Mouse (Mus musculus) neural tube, embryonic 15.5 days (tissue): ENCODE data around the gene Sardh. TPM values are rescaled to one million over a fixed set of nuclear protein-coding genes. Genes with fewer than 3 reads are reported as not detected.

Experiments used
- ATAC-seq: fragments of 200-750 bp; cut with Nextera tagmentation; 2 replicates; pipeline ENCODE4 v1.8.0; 2017; ENCODE audit warnings: mild to moderate bottlenecking, moderate TSS enrichment, moderate library complexity; ENCODE audit not compliant: low FRiP score
- H3K27ac ChIP-seq: fragments of 300-500 bp; sonication (generic); replicated peaks from 2 replicates; pipeline ENCODE4 v1.5.1; 2015; ENCODE audit warnings: mild to moderate bottlenecking, inconsistent platforms
- H3K27me3 ChIP-seq: fragments of 300-500 bp; sonication (generic); replicated peaks from 2 replicates; pipeline ENCODE4 v1.6.1; 2015; ENCODE audit warnings: inconsistent platforms
- H3K36me3 ChIP-seq: fragments of 300-500 bp; sonication (generic); 2 replicates; pipeline ENCODE4 v1.6.1; 2015; ENCODE audit warnings: inconsistent platforms
- H3K4me1 ChIP-seq: fragments of 300-500 bp; sonication (generic); 2 replicates; pipeline ENCODE4 v1.6.1; 2015; ENCODE audit warnings: inconsistent platforms
- H3K4me2 ChIP-seq: fragments of 300-500 bp; sonication (generic); 2 replicates; pipeline ENCODE4 v1.6.1; 2015; ENCODE audit warnings: inconsistent platforms, mild to moderate bottlenecking, moderate library complexity
- H3K4me3 ChIP-seq: fragments of 300-500 bp; sonication (generic); replicated peaks from 2 replicates; pipeline ENCODE4 v1.5.1; 2015; ENCODE audit warnings: mild to moderate bottlenecking, inconsistent platforms
- H3K9ac ChIP-seq: fragments of 300-500 bp; sonication (generic); replicated peaks from 2 replicates; pipeline ENCODE4 v1.6.1; 2015; ENCODE audit warnings: mild to moderate bottlenecking, inconsistent platforms
- H3K9me3 ChIP-seq: fragments of 300-500 bp; sonication (generic); replicated peaks from 2 replicates; pipeline ENCODE4 v1.6.1; 2016; ENCODE audit warnings: inconsistent platforms
- WGBS: fragments of 180-500 bp; shearing (Covaris S2); methylation state at CpG from one replicate; pipeline ENCODE4 v1.1.7; 2015; ENCODE audit warnings: mixed read lengths; 5-methylcytosine and 5-hydroxymethylcytosine counted together
- polyA plus RNA-seq: library from polyadenylated mRNA; unstranded; fragments of >200 nt; fragmentation: Nextera tagmentation; extraction: Ambion mirVana; gene quantifications from 2 replicates; pipeline ENCODE4 v1.2.1, GENCODE M21; 2015

The Sardh gene
- polyA plus RNA-seq, 1 experiment from 2014 or later: 5.9 TPM

DNA sequence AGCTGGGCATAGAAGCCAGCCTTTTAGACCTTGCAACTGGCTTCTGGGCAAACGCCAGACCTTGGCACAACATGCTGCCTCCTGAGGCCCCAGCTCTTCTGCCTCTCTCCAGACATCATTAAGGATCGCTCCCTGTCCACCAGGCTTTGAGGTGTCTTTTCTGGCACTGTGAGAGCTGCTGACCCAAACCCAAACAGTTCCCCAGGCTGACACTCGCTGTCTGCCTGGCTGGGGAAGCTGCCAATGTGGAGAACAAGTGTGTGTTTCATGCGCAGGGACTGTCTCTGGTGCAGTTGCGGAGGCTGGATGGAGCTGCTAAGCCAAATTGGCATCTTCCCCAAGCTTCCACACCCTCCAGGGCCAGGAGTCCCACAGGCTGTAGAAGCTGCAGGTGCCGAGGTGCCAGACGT, 25.1 kb downstream of the Sardh start:
- no peak overlapping the region for H3K27ac ChIP-seq
- ATAC-seq: no peak
- H3K27me3 ChIP-seq: no peaks in the 10 kb centered on the region
- H3K9ac ChIP-seq: no peak overlapping the region
- no peaks in the 10 kb centered on the region for H3K9me3 ChIP-seq
- H3K4me3 ChIP-seq: no peak overlapping the region
- no peaks in the 10 kb centered on the region for H3K36me3 ChIP-seq
- WGBS: 86% methylated on average over 7 of the region's 7 CpGs
- no peak overlapping the region for H3K4me2 ChIP-seq
- H3K4me1 ChIP-seq: no peaks in the 10 kb centered on the region

GRCm38 (mm10) chr2:27218569-27218968, 29.6 kb downstream of the Sardh start:
- Histone ChIP-seq H3K9ac (no peak overlapping the region), H3K4me1 (no peaks in the 10 kb centered on the region), H3K4me2 (no peak overlapping the region), H3K9me3 (no peaks in the 10 kb centered on the region), H3K27ac (no peak overlapping the region), H3K36me3 (no peaks in the 10 kb centered on the region), H3K4me3 (no peak overlapping the region), H3K27me3 (no peaks in the 10 kb centered on the region)
- ATAC-seq: no peak
- 86% methylated on average over 8 of the region's 8 CpGs for WGBS

DNA sequence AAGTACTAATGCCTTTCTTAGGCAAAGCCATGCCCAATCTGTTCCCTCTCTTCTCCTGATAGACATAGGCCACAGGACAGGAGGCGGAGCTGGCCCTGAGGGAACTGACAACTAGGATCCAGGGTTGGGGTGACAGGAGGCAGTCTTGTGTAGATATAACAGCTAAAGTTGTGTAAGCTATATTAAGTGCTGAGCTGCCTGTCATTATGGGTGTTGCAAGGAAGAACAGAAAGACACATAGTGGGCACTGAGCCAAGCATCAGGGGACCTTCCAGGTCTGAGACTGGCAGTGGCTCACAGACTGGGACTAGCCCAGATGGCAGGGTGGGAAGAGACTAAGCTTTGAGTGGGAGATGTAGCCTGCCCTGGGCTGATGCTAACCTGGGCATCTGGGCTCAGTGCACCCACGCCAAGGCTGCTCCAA, 30.0 kb downstream of the Sardh start:
- Histone ChIP-seq H3K27ac (no peak overlapping the region), H3K4me3 (no peak overlapping the region), H3K9ac (no peak overlapping the region), H3K36me3 (no peaks in the 10 kb centered on the region), H3K27me3 (no peaks in the 10 kb centered on the region), H3K4me2 (no peak overlapping the region), H3K4me1 (no peaks in the 10 kb centered on the region), H3K9me3 (no peaks in the 10 kb centered on the region)
- no peak for ATAC-seq
- 81% methylated on average over 2 of the region's 2 CpGs for WGBS

DNA sequence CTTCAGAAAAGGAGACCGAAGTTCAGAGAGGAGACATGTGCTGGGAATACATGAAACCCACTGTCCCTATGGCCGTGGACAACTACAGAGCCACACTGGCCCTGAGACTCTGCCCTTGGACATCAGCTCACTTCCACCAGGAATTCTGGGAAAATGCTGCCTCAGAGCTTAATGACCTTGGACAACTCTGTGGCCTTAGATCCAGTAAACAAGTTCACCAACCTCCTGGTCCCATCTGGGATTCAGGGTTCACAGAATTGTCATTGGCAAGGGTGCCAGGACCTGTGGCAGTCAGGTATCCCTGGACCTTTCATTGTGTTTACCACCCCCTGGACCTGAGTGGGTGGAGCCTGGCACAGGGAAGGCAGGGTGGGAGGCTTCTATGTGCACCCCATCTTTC, 32.6 kb downstream of the Sardh start:
- Histone ChIP-seq H3K4me1 (no peaks in the 10 kb centered on the region), H3K4me2 (no peak overlapping the region), H3K9ac (no peak overlapping the region), H3K4me3 (no peak overlapping the region), H3K36me3 (no peaks in the 10 kb centered on the region), H3K27ac (no peak overlapping the region), H3K27me3 (no peaks in the 10 kb centered on the region), H3K9me3 (no peaks in the 10 kb centered on the region)
- WGBS: 83% methylated on average over 2 of the region's 2 CpGs
- no peak for ATAC-seq

DNA sequence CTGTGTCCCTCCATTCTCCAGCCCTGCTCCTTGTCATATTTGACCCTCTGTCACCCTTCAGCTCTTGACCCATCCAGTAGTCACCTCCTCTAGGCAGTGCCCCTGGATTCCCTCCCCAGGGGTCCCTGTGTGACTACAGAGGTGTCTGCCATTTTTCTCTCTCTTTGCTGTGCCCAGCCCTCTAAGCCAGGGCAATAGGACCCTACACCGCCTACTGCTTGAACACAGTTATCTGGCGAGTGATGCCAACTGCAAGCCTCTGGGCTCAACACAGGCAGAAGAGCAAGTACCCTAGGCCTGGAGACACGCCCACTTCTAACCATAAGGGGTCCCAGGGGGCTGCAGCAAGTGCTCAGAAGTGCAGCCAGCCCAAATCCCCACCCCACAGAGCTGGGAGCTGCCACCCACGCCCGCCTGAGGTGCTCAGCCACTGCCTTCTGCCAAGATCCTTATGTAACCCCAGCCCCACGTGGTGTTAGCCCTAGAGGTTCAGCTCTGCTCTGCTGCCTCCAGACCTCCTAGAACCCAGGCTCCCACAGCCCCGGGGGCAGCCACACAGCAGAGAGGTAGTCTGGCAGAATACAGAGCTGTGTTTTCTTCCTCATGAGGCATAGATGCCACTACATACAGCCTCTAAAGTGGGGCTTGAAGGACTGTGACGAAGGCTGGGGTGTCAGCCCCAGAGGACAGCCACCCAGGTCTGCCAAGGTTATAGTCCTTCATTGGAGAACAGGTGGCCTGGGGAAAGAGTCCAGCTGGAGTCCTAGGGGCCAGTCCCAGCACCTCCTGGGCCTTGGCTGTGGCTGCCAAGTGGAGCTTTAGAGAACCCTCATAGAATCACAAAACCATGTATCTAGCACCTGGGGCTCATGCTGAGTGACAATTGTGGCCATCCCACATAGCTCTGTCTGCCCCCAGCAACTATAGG, 35.9 kb downstream of the Sardh start:
- 66% methylated on average over 8 of the region's 8 CpGs for WGBS
- ATAC-seq: no peak
- H3K9ac ChIP-seq: no peak overlapping the region

DNA sequence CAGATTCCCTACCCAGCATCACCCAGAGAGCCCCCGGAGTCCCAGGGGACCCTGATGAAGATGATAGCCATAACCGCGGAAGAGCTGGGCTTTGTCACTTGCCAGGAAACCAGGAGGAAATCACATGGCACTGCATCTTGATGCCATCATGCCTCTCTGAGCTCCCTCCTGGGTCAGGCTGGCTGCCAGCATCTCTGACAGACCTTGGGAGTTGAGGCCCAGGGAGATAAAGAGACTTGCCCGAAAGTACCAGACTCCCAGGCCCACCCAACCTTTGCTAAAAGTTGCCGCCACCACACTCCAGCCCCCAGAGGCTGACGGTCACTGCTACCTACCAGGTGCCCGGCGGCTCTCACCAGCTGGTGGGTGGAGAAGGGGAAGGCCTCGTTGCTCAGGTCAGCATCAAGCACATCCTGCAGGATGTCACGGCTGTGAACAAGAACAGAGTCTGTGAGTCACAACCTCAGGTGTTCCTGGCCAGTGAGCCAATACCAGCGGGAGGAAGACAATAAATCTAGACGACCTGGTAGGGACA, 37.4 kb downstream of the Sardh start:
- no peak overlapping the region for H3K4me3 ChIP-seq
- no peak for ATAC-seq
- H3K4me1 ChIP-seq: peaks cover 6% of the 10 kb centered on the region; the same call in 1 of the 2 replicates
- H3K27me3 ChIP-seq: no peaks in the 10 kb centered on the region
- H3K36me3 ChIP-seq: no peaks in the 10 kb centered on the region
- WGBS: 87% methylated on average over 12 of the region's 12 CpGs
- H3K9me3 ChIP-seq: no peaks in the 10 kb centered on the region
- no peak overlapping the region for H3K9ac ChIP-seq
- no peak overlapping the region for H3K4me2 ChIP-seq
- H3K27ac ChIP-seq: no peak overlapping the region

More for the DNA sequence above, 35.9 kb downstream of the Sardh start:
- Histone ChIP-seq H3K36me3 (no peaks in the 10 kb centered on the region), H3K9me3 (no peaks in the 10 kb centered on the region), H3K4me2 (no peak overlapping the region), H3K4me3 (no peak overlapping the region), H3K27ac (no peak overlapping the region), H3K4me1 (no peaks in the 10 kb centered on the region), H3K27me3 (no peaks in the 10 kb centered on the region)

GRCm38 (mm10) chr2:27210255-27210654, 37.9 kb downstream of the Sardh start:
- H3K9me3 ChIP-seq: no peaks in the 10 kb centered on the region
- no peak overlapping the region for H3K27ac ChIP-seq
- ATAC-seq: no peak
- H3K4me3 ChIP-seq: no peak overlapping the region
- no peaks in the 10 kb centered on the region for H3K36me3 ChIP-seq
- H3K9ac ChIP-seq: no peak overlapping the region
- WGBS: 62% methylated on average over 7 of the region's 7 CpGs
- peaks cover 8% of the 10 kb centered on the region; the same call in 1 of the 2 replicates for H3K4me1 ChIP-seq
- no peak overlapping the region for H3K4me2 ChIP-seq
- H3K27me3 ChIP-seq: no peaks in the 10 kb centered on the region

DNA sequence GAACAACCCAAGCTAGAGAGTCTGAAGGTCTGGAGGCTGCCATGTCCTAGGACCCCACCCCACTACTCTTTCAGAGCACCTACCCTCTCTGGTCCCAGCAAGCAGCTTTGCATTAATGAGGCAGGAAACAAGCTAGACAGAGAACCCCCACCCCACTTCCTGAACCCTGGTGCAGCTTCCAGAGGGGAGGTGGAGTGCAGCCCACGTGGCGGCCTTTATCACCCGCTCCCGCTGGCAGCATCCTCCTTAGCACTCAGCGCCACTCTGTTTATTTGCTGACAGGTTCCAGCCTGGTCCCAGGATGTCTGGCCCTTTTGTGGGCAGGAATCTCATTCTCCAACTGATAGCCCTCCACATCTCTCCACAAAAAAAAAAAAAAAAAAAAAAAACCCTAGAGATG, 38.3 kb downstream of the Sardh start:
- ATAC-seq: no peak
- WGBS: 46% methylated on average over 5 of the region's 5 CpGs
- H3K36me3 ChIP-seq: no peaks in the 10 kb centered on the region

GRCm38 (mm10) chr2:27209370-27209769, 38.8 kb downstream of the Sardh start:
- Histone ChIP-seq H3K9ac (no peak overlapping the region), H3K4me1 (peaks cover 8% of the 10 kb centered on the region; the same call in 1 of the 2 replicates), H3K4me2 (no peak overlapping the region), H3K27me3 (no peaks in the 10 kb centered on the region), H3K4me3 (no peak overlapping the region), H3K36me3 (no peaks in the 10 kb centered on the region), H3K9me3 (no peaks in the 10 kb centered on the region), H3K27ac (no peak overlapping the region)
- WGBS: 79% methylated on average over 9 of the region's 9 CpGs
- ATAC-seq: no peak

More for the DNA sequence above, 38.3 kb downstream of the Sardh start:
- H3K27ac ChIP-seq: no peak overlapping the region
- no peaks in the 10 kb centered on the region for H3K9me3 ChIP-seq
- no peak overlapping the region for H3K9ac ChIP-seq
- H3K4me3 ChIP-seq: no peak overlapping the region
- no peaks in the 10 kb centered on the region for H3K27me3 ChIP-seq
- H3K4me2 ChIP-seq: no peak overlapping the region
- peaks cover 8% of the 10 kb centered on the region; the same call in 1 of the 2 replicates for H3K4me1 ChIP-seq

- H3K4me2 ChIP-seq: no peak overlapping the region
- 93% methylated on average over 5 of the region's 5 CpGs for WGBS
- ATAC-seq: no peak
- H3K4me3 ChIP-seq: no peak overlapping the region
- no peak overlapping the region for H3K9ac ChIP-seq
- no peaks in the 10 kb centered on the region for H3K36me3 ChIP-seq
- H3K27ac ChIP-seq: no peak overlapping the region
- H3K9me3 ChIP-seq: no peaks in the 10 kb centered on the region
- no peaks in the 10 kb centered on the region for H3K27me3 ChIP-seq
- peaks cover 8% of the 10 kb centered on the region; the same call in 1 of the 2 replicates for H3K4me1 ChIP-seq
Measured at GRCm38 (mm10) chr2:27207126-27207525, 41.0 kb downstream of the Sardh start.

- H3K9ac ChIP-seq: no peak overlapping the region
- ATAC-seq: no peak
- no peak overlapping the region for H3K4me2 ChIP-seq
- no peaks in the 10 kb centered on the region for H3K9me3 ChIP-seq
- H3K4me3 ChIP-seq: no peak overlapping the region
- H3K36me3 ChIP-seq: no peaks in the 10 kb centered on the region
- peaks cover 8% of the 10 kb centered on the region; the same call in 1 of the 2 replicates for H3K4me1 ChIP-seq
- WGBS: 87% methylated on average over 15 of the region's 15 CpGs
- H3K27me3 ChIP-seq: no peaks in the 10 kb centered on the region
- H3K27ac ChIP-seq: no peak overlapping the region
Measured at GRCm38 (mm10) chr2:27206128-27206797, 41.9 kb downstream of the Sardh start.
